Mouse (Mus musculus) megakaryocyte, embryonic 14.5 days (primary cell): ENCODE data around the gene Epha6. TPM values are rescaled to one million over a fixed set of nuclear protein-coding genes. Genes with fewer than 3 reads are reported as not detected.

Experiments used
- H3K27me3 ChIP-seq: replicated peaks from 2 replicates; pipeline ENCODE3; 2012; ENCODE audit warnings: inconsistent platforms
- H3K36me3 ChIP-seq: replicated peaks from 2 replicates; pipeline ENCODE3; 2012; ENCODE audit warnings: low read length, inconsistent platforms, mixed read lengths
- H3K4me1 ChIP-seq: 2 replicates; pipeline ENCODE4 v1.6.1; 2012; ENCODE audit warnings: inconsistent platforms
- H3K4me3 ChIP-seq: replicated peaks from 2 replicates; pipeline ENCODE3; 2012; ENCODE audit warnings: moderate library complexity, mild to moderate bottlenecking, inconsistent platforms
- H3K9me3 ChIP-seq: 2 replicates; pipeline ENCODE4 v1.6.1; 2012; ENCODE audit warnings: inconsistent platforms
- FLI1 ChIP-seq: IDR thresholded peaks from 2 replicates; pipeline ENCODE4 v1.6.1; 2012; ENCODE audit warnings: low read length, inconsistent platforms, mixed read lengths
- GATA1 ChIP-seq: IDR thresholded peaks from 3 replicates; pipeline ENCODE4 v1.6.1; 2012; ENCODE audit warnings: mixed read lengths, low read length, inconsistent platforms, borderline replicate concordance
- polyA plus RNA-seq: library from polyadenylated mRNA; stranded (reverse); fragments of >175 nt; gene quantifications from 2 replicates; pipeline ENCODE4 v1.2.3, GENCODE M21; 2012; ENCODE audit warnings: low replicate concordance; ENCODE audit not compliant: insufficient read depth

Epha6 gene
- polyA plus RNA-seq, 1 experiment: not detected

- Histone ChIP-seq H3K4me3 (no peak overlapping the region), H3K27me3 (no peaks in the 10 kb centered on the region), H3K9me3 (0 out of 2 replicates have a peak, but pooled peaks cover 4% of the 10 kb centered on the region), H3K4me1 (no peaks in the 10 kb centered on the region), H3K36me3 (no peaks in the 10 kb centered on the region)
- TF ChIP-seq FLI1: no peak
Observed at GRCm38 (mm10) chr16:60028381-60028780, 577.0 kb downstream of the Epha6 start.

GRCm38 (mm10) chr16:60006857-60007568 is 598.3 kb downstream of the Epha6 start:
- peaks cover 7% of the 10 kb centered on the region for H3K9me3 ChIP-seq
- no peaks in the 10 kb centered on the region for H3K36me3 ChIP-seq
- H3K27me3 ChIP-seq: no peaks in the 10 kb centered on the region
- H3K4me3 ChIP-seq: no peak overlapping the region
- TF ChIP-seq GATA1: no peak
- TF ChIP-seq FLI1: no peak
- no peaks in the 10 kb centered on the region for H3K4me1 ChIP-seq

- H3K36me3 ChIP-seq: no peaks in the 10 kb centered on the region
- no peak overlapping the region for H3K4me3 ChIP-seq
Observed at GRCm38 (mm10) chr16:59969816-59970215, 635.5 kb downstream of the Epha6 start.

GRCm38 (mm10) chr16:59955731-59956130 is 649.6 kb downstream of the Epha6 start:
- Histone ChIP-seq H3K4me1 (no peaks in the 10 kb centered on the region), H3K27me3 (no peaks in the 10 kb centered on the region), H3K9me3 (peaks cover 9% of the 10 kb centered on the region), H3K4me3 (no peak overlapping the region), H3K36me3 (no peaks in the 10 kb centered on the region)
- TF ChIP-seq GATA1 (no peak), FLI1 (no peak)

More at GRCm38 (mm10) chr16:59969816-59970215, 635.5 kb downstream of the Epha6 start:
- peaks cover 3% of the 10 kb centered on the region; the same call in 1 of the 2 replicates for H3K9me3 ChIP-seq
- no peaks in the 10 kb centered on the region for H3K4me1 ChIP-seq
- H3K27me3 ChIP-seq: no peaks in the 10 kb centered on the region
- TF ChIP-seq GATA1 (no peak), FLI1 (no peak)

GRCm38 (mm10) chr16:59923696-59924095 is 681.6 kb downstream of the Epha6 start:
- Histone ChIP-seq H3K9me3 (0 out of 2 replicates have a peak, but pooled peaks cover 4% of the 10 kb centered on the region), H3K36me3 (no peaks in the 10 kb centered on the region), H3K27me3 (no peaks in the 10 kb centered on the region), H3K4me3 (no peak overlapping the region), H3K4me1 (no peaks in the 10 kb centered on the region)
- TF ChIP-seq GATA1: no peak
- TF ChIP-seq FLI1: no peak

GRCm38 (mm10) chr16:59880073-59880472 is 725.3 kb downstream of the Epha6 start:
- peaks cover 8% of the 10 kb centered on the region for H3K9me3 ChIP-seq
- no peaks in the 10 kb centered on the region for H3K27me3 ChIP-seq
- H3K4me3 ChIP-seq: no peak overlapping the region
- H3K4me1 ChIP-seq: no peaks in the 10 kb centered on the region
- no peaks in the 10 kb centered on the region for H3K36me3 ChIP-seq
- no peak for TF ChIP-seq FLI1
- no peak for TF ChIP-seq GATA1

GRCm38 (mm10) chr16:59871792-59872191 is 733.5 kb downstream of the Epha6 start:
- Histone ChIP-seq H3K36me3 (no peaks in the 10 kb centered on the region), H3K4me3 (no peak overlapping the region), H3K27me3 (no peaks in the 10 kb centered on the region), H3K9me3 (peaks cover 8% of the 10 kb centered on the region; the same call in 1 of the 2 replicates), H3K4me1 (no peaks in the 10 kb centered on the region)
- no peak for TF ChIP-seq FLI1
- no peak for TF ChIP-seq GATA1

GRCm38 (mm10) chr16:59854160-59854717 is 751.1 kb downstream of the Epha6 start:
- Histone ChIP-seq H3K4me3 (no peak overlapping the region), H3K36me3 (no peaks in the 10 kb centered on the region), H3K4me1 (no peaks in the 10 kb centered on the region), H3K27me3 (no peaks in the 10 kb centered on the region), H3K9me3 (no peaks in the 10 kb centered on the region)
- TF ChIP-seq GATA1 (no peak), FLI1 (no peak)

- no peaks in the 10 kb centered on the region for H3K36me3 ChIP-seq
- no peak overlapping the region for H3K4me3 ChIP-seq
- H3K4me1 ChIP-seq: no peaks in the 10 kb centered on the region
- TF ChIP-seq GATA1 (no peak), FLI1 (no peak)
- H3K9me3 ChIP-seq: no peaks in the 10 kb centered on the region
- no peaks in the 10 kb centered on the region for H3K27me3 ChIP-seq
Observed at GRCm38 (mm10) chr16:59852689-59853088, 752.6 kb downstream of the Epha6 start.

GRCm38 (mm10) chr16:59846574-59846973 is 758.8 kb downstream of the Epha6 start:
- Histone ChIP-seq H3K4me3 (no peak overlapping the region), H3K27me3 (no peaks in the 10 kb centered on the region), H3K36me3 (no peaks in the 10 kb centered on the region), H3K9me3 (no peaks in the 10 kb centered on the region), H3K4me1 (no peaks in the 10 kb centered on the region)
- TF ChIP-seq FLI1: no peak
- TF ChIP-seq GATA1: no peak
